Mouse (Mus musculus) layer of hippocampus, postnatal 25 days (tissue): ENCODE measurements around the gene Apobec1. TPM values are rescaled to one million over a fixed set of nuclear protein-coding genes. Genes with fewer than 3 reads are reported as not detected.
"Not testable (repeated sequence)": the region's sequence is repeated elsewhere in the genome, so short reads cannot be mapped to it uniquely, and the experiment has no call there.

Experiments
- DNase-seq, 2 experiments: peaks; one replicate each; pipeline ENCODE4 v3.0.0; 2022; ENCODE audit warnings: mixed read lengths in 2 of 2, low spot score in 1 of 2; ENCODE audit errors: extremely low spot score in 1 of 2
- total RNA-seq, 2 experiments: library from RNA; stranded (reverse); gene quantifications; 2 replicates each; pipeline ENCODE4 v1.2.3; 2021

Gene Apobec1
- total RNA-seq, result 1 to 10 TPM; 1.7 to 2.9 TPM

DNA sequence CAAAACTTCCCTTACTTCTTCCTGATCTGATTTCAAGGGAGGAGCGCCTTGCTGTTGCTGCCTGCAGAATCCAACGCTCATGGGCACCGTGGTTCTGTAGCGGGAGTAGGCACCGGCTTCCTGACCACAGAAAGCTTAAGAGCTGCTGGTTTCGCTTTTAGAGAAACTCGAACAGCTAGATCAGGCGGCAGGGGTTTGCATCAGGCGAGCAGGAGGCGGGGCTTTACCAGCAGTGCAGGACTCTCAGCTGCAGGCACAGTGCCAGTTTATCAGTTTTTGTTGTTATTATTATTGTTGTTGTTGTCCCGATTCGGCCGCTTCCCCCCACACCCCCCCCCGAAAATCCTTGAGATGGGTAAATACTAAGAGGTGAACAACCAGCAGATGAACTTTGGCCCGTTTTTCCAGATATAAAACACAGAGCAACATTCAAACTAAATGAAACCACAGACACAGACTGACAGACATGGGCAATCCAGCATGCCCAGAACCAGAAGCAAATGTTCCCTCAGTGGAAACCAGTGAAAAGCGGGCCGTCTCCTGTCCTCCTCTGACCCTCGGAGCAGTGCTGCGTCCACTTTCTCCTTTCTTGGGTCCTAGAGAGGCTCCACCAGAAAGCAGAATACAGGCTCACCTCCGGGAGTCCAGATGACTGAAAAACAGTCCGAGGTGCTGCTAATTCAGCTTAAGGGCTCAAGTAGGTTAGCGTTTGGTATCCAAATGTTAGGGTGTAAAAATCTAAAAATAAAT, at the start of gene Apobec1:
TSS of gene Apobec1 (minus strand) at position 203 of the 750 bp plus-strand sequence.
- peak; percentile 8 to 23 for DNase-seq

DNA sequence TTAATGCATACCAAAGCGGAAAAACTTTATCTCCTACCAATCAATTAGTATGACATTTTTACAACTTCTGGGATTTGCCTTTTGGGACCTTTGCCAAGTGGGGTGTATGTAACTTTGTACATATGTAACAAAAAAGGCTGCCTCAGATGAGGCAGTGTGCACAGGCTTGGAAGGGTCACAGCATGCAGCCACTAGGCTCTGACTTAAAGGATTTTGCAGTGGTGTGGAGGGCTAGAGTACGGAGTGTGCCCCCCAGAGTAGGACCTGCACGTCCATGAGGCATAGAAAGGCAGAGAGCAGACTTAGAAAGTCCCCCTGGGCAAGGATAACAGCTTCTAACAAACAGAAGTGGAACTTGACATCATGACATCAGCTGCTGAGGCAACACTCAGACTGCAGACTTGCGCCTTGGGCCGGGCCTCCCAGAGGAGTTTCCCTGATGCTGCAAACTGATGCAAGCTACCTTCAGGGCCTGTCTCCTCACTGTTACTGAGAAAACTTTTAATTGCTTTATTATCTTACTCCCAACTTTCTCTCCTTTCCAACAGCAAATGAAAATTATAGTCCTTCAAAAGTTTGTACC, 48.2 kb upstream of the Apobec1 start:
- no peak for DNase-seq

DNA sequence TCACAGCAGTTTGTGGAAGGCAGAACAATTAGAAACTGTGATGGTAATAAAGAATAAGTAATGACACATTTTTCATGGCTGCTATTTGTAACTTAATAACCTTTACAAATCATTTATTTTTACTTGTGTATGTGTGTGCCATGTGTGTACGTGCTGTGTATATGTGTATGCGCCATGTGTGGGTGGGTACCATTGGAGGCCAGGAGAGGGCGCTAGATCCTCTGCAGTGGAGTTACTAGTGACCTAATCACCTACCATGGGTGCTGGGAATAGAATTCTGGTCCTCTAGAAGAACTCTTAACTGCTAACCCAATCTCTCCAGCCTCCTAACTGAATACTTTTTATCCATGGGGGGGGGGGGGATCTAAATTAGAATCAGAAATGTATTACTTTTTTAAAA, 47.7 kb upstream of the Apobec1 start:
- DNase-seq, result no peak

DNA sequence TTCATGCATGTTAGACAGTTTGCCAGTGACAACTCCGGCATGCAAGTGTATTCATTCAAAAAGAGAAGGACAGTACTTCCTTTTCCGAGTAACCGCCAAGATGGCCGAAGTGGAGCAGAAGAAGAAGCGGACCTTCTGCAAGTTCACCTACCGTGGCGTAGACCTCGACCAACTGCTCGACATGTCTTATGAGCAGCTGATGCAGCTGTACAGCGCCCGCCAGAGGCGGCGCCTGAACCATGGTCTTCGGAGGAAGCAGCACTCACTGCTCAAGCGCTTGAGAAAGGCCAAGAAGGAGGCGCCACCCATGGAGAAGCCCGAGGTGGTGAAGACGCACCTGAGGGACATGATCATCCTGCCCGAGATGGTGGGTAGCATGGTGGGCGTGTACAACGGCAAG, 42.0 kb upstream of the Apobec1 start:
- not testable (repeated sequence) for DNase-seq

DNA sequence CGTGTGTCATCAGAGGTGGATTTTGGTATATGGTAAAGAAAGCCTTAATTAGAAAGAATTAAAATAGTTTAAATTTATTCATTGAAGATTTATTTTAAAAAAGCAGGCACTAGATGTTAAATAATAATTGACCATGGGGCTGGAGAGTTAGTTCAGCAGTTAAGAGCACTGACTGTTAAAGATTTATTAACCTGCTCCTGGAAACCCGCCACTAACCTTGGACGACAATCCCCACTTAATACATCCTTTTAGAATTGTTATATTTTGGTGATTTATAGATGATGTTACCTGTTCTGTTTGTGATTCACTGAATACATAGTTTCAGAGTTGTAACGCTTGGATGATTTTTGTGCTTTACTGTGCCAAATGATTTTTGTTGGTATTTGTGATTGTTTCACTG, 35.3 kb upstream of the Apobec1 start:
- not testable (repeated sequence) for DNase-seq

DNA sequence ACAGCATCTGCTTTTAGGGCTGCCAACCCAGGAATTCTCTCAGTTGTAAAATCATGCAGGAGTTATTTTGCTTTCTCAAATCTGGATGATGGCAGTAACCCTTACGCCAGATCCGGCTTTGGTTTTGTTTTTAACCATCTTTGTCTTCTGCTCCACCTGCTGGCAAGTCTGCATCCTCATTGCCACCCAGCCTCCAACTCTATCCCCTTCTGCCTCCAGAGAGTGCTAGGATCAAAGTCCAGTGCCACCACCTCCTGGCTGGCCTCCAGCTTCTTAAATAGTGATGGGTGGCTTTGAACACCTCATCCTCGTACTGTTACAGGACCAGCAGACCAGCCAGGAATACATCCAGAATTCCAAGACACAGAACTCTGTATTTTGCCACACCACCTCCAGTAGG, 34.4 kb upstream of the Apobec1 start:
- no peak for DNase-seq

DNA sequence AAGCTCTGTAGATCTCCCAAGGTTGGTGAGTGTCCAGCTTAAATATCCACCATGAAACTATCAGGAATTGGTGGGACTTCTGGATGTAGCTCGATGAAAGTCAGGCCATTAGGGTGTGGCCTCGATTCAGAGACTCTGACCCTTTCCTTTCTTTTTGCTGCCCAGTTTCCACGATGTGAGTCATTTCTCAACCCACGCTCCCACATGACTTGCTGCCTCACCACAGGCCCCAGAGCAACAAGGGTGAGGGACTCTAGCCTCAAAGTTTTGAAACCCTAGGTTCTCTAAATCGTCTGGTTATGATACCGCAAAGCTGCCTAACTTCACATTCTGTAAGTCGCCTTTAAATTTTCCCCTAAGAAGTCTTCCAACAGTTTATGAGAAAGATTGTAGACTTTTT, 33.1 kb upstream of the Apobec1 start:
- no peak for DNase-seq

DNA sequence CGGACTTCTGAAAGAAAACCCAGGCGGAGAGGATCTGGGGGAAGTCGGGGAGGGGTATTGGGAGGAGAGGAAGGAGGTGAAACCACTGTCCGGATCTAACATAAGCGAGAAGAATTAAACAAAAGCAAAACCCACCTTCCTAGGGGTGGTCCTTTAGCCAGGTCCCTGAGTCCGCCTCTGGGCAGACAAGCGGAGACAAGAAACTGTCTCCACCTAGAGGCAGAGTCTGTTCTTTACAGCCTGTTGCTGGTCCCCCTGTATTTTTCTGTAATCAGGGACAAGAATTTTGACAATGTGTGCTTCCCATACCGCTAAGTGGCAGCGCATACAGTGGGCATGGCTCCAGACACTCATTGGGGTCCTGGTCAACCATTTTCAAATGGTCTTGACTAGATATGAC, 31.2 kb upstream of the Apobec1 start:
- DNase-seq, result no peak

DNA sequence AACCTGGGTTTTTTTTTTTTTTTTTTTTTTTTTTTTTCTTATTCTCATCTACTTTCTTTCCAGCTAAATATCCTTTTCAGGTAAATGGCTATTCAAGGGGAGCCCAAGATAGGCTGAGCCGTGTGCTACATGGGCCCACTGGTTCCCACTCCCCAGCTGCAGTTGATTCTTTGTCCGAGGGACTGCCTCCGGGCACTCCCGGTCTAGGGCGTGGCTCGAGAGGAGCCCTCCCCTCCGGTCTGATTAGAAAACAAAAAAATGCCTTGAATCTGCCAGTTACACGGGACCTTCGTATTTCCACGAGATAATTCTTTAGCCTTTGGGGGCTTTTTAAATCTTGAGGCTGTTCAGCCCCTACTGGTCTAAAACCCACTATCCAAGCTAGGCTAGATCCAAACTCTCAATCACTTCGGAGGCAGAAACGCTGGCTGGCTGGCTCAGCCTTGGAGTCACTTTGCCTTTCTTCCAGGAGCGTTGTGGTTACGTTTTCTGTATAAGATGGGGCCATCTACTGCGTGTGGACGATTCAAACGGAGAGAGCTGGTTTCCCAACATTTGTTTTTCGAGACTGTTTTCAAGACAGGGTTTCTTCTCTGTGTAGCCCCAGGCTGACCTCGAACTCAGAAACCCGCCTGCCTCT, 25.3 kb upstream of the Apobec1 start:
- no peak for DNase-seq

DNA sequence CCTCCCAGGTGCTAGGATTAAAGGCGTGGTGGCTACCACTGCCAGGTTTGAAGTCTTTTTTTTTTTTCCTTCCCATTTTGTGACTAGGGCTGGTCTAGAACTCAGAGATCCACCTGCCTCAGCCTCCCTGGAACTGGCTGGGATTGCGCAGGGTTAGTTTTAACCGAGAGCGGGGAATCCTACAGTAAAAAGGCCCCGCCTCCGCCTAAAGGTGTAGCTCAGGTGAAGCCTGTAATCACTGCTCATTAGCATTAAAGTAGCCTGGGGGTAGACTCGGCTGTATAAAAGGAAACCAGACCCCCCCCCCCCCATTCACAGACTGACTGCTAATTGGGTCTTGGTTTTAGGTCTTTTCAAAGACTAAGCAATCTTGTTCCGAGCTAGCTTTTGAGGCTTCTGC, 23.9 kb upstream of the Apobec1 start, which contains the start of gene Dppa3:
TSS of gene Dppa3 (plus strand) at position 301 of the 400 bp plus-strand sequence.
- DNase-seq, result no peak

DNA sequence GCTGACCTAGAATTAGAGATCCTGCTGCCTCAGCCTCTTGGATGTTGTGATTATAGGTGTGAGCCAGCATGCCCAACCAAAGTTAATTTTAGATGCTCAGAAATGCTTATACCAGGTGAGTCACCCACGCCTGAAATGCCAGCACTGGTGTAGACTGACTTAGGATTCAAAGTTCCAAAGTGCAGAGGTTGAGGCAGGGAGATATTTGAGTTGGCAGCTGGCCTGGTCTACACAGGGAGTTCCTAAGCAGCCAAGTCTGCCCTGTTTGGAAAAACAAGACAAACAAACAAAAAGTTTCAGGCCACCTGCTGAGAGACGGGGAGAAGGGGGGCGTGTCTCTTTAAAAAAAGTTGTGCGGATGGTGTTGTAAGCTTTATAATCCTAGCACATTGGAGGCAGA, 22.9 kb upstream of the Apobec1 start:
- no peak for DNase-seq

DNA sequence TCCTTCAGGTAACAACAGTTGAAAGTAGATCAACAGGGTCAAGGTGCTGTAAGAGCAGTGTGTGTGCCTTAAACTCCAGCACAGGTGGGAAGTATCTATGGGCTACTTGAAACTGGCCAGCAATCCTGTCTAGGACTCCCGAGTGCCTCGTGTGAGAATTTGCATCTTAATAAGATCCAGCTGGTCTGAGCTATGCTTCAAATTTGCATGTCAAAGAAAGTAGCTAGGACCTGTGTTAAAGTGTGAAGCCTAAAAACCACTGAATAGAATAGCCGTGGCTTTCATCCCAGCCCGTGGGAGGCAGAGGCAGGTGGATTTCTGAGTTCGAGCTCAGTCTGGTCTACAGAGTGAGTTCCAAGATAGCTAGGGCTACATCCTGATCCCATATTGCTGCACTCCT, 22.2 kb upstream of the Apobec1 start:
- no peak for DNase-seq

DNA sequence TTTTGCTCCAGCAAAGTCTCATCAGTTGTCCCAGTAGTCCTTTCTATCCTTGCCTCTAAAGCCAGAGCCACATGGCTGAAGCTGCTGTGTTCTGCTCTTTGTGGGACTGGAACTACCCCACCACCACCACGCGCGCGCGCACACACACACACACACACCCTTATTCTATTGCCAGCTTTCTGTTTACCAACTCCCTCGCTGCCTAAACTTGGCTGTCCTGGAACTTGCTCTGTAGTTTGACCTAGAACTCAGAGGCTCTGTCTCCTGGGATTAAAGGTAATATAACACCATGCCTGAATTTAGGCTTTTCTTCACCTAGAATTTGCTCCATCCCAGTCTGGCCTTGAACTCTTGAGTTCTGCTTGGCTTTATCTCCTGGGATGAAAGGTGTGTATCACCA, 18.8 kb upstream of the Apobec1 start:
- no peak for DNase-seq

DNA sequence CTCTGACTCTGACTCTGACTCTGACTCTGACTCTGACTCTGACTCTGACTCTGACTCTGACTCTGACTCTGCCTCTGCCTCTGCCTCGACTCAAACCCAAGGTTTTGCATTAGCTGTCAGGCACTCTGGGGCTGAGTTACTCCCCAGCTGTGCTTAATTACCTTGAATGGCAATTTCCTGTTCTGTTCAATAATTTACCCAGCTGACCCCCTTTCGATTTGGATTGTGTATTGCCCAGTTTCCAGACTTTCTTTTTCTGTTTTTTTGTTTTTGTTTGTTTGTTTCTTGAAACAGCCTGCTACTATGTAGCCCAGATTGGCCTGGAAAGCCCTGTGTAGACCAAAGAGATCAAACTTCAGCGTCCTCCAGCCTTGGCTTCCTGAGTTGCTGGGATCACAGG, 13.8 kb upstream of the Apobec1 start:
- no peak for DNase-seq

DNA sequence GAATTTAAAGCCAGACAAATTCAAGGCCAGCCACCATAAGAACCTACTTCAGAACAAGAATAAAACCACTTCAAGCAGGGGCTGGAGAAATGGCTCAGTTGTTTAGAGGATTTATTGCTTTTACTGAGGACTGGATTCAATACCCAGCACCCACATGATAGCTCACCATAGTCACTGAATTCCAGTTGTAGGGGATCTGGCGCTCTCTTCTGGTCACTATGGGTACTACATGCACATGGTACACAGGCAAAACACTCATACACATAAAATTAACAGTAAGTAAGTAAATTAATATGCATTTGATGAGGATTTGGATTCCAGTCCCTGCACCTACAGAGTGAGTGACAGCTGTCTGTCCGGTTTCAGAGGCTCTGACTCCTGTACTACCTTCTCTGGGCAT, 11.8 kb upstream of the Apobec1 start:
- peak in 1 of 2 experiments; percentile 16 for DNase-seq

DNA sequence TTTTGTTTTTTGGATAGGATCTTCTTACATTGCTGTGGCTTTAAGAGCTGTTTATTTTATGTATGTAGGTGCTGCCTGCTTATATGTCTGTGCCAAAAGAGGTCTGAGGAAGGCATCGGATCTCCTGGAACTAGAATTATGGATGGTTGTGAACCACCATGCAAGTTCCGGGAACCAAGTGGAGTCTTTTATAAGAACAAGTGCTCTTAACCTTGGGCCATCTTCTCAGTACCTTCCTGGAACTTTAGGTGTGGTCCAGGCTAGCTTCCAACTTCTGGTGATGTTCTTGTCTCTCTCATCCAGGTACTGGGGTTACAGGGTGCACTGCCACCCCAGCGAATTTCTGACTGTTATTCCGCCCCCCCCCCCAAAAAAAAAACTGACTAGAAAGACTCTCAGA, 10.2 kb upstream of the Apobec1 start:
- DNase-seq, result no peak

DNA sequence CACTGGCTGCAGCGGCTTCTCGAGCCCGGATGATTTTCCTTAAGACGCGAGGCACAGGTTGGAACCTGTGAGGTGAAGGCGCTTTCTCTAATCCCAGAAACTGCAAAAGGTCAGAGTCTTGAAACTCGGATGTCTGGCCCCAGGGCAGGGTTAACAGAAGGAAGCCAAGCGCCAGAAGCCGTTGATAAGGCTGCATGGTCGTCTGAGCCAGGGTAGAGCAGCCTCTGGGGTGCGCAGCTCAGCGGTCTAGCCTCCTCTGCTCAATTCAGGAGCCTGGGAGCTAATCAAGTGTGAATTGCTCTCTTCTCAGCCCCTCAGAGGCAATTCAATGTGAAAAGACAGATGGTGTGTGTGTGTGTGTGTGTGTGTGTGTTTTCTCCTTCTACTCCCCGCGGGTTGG, 7.5 kb upstream of the Apobec1 start, which contains the start of gene Gdf3:
TSS of gene Gdf3 (minus strand) at position 317 of the 400 bp plus-strand sequence.
- no peak for DNase-seq

DNA sequence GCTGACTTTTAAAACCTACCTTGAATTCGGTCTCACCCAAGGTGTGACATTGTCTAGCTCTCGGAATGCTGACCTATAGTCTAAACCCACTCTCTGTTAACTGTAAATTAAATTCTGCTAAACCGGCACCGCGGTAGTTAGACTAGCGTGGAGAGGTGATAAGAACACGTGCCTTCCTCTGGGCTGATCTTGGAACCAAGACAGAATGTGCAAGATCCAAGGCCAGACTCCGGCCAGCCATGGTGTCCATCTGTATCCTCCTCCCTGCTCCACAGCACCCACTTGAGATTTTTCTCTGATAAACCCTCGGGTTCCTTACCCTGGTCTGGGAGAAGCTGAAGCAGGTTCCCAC, 7.1 kb upstream of the Apobec1 start:
- no peak for DNase-seq

DNA sequence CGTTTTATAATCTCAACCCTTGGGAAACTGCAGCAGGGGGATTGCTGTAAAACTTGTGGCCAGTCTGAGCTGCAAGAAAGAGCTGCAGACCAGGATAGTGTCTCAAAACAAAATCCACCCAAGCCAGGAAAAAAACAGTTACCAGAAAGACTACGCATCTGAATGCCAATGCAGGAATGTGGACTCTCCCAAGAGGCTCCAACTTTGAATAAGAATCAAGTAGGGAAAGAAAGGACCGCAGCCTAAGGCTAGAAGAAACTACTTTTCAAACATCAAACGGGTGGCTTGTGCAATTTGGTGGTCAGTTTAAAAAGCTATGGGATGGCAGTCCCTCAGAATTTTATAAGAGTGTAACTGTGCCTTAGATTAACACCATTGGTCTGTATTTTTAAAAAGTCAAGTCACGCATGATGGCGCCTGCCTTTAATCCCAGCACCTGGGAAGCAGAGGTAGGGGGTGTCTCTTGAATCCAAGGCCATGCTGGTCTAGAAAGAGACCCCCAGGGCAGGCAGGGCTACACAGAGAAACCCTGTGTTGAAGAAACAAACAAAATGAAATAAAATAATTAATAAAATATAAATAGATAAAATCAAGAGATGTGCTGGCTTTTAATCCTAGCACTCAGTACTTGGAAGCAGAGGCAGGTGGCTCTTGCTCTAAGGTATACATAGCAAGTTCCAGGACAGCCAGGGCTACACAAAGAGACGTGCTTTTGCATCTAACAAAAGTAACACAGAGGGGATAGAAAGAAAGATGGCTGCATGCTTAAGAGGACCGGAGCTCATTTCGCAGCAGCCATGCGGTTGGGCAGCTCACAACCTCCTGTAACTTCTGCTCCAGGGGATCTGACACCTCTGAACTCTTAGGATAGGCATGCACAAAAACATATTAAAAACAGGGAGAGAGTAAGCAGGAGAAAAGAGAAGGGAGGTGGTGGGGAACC, 6.5 kb upstream of the Apobec1 start:
- no peak for DNase-seq

DNA sequence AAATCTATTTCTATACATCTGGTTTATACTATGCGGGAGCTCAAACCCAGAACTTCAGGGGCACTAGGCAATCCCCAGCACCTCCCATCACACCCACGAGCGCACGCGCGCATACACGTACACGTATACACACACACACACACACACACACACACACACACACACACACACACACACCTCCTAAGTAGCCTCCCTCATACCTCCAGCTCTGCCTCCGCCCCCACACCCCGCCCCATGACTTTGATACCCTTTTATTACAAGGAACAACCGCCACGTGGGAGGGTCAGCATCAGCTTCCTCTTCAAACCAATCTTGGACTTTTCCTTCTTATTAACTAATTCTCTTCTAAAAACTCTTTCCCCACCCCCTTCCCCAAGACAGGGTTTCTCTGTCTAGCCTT, 5.5 kb upstream of the Apobec1 start:
- no peak for DNase-seq

DNA sequence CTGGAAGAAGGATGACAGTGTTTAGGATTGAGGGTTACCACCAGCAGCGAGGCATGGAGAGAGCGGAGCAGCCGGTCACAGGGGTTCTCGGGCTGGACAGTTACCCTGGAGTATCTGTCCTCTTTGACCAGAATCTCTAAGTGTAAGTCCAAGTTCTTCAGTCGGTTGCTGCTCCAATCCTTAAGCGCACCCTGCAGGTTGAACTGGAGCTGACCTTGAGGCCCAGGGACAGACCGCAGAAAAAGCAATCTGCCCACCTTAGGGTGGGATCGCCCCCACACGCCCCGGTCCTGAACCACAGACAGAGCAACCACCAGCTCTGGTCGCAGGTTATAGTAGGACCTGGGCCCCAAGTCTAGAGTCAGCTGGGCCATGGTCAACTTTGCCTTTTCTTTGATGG, 4.4 kb upstream of the Apobec1 start:
- no peak for DNase-seq
